Mouse (Mus musculus) cortical plate, adult 2 months (tissue): ENCODE results near the gene Tmtc1.

Experiments used
- CTCF ChIP-seq: fragments of 200-500 bp; IDR thresholded peaks from 2 replicates; pipeline ENCODE4 v1.5.1; 2011; ENCODE audit warnings: mild to moderate bottlenecking, control low read depth, low read length; ENCODE audit not compliant: insufficient read depth; ENCODE audit errors: extremely low read depth
- POLR2A ChIP-seq: fragments of 200-500 bp; IDR thresholded peaks from 2 replicates; pipeline ENCODE4 v1.6.1; 2011; ENCODE audit warnings: mild to moderate bottlenecking, low read length, control low read depth; ENCODE audit not compliant: insufficient read depth; ENCODE audit errors: extremely low read depth

GRCm38 (mm10) chr6:148439101-148439500 lies 5.1 kb downstream of the Tmtc1 start:
- no peak for TF ChIP-seq POLR2A
- TF ChIP-seq CTCF = no peak
